ENCODE assay signal across 20 mouse cellular contexts in the genomic region with DNA sequence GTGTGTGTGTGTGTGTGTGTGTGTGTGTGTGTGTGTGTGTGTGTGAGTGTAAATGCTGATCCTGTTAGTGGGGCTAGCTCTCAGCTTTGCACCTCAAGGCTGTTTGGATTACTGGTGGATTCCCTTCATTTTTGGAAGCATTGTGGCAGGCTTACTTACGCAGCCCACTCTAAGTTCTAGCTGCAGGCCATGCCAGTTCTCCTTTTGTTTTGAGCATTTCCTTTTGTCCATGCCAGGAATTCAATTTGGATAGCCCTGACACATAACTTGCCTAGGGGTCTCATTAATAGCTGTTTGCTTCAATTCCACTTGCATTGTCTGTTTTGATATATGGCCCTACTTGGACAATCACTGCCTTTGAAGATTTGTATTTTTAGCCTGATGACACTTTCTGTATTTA.
A peak's percentile ranks its signal among the peaks of the same experiment; 100 is the strongest.
DNase-seq lines count a peak whose midpoint lies in the region; ATAC-seq lines count a peak whose summit lies in the region.
"Had no signal": no experiment of that assay in that cellular context is flagged by ENCODE, and none has a peak within 500 bp of the region (broad histone marks: within the 10 kb centered on the region; RNA-seq: fewer than 3 reads in every experiment).

No protein-coding gene starts in this region.

- H3K9me3 ChIP-seq in hindbrain, embryonic 14.5 days (ENCODE audit: control insufficient read depth, low read length): no peaks in the 10 kb centered on the region
- H3K9me3 ChIP-seq in hindbrain, embryonic 16.5 days (ENCODE audit: control insufficient read depth, low read length): no peaks in the 10 kb centered on the region
- H3K9me3 ChIP-seq in neural tube, embryonic 12.5 days: no peaks in the 10 kb centered on the region
- no peaks in the 10 kb centered on the region for H3K9me3 ChIP-seq in neural tube, embryonic 15.5 days (replicated peaks)
- H3K9me3 ChIP-seq in forebrain, embryonic 13.5 days (replicated peaks): no peaks in the 10 kb centered on the region
- no peaks in the 10 kb centered on the region for H3K9me3 ChIP-seq in midbrain, embryonic 15.5 days
- H3K9me3 ChIP-seq: embryonic facial prominence, embryonic 10.5 days; heart, embryonic 12.5 days; intestine, embryonic 15.5 days; liver, embryonic 15.5 days had no signal

- peak; percentile 22 for DNase-seq in hindbrain, embryonic 14.5 days (ENCODE audit: low spot score)
- DNase-seq in B cell, adult 2 months: no peak
- no peak for DNase-seq in layer of hippocampus, adult 9-10 months (ENCODE audit: low spot score)
- DNase-seq: adrenal gland, postnatal 36 days; cerebellum, adult 9-11 months; gastrocnemius, postnatal 36 days; heart, postnatal 36 days; kidney, postnatal 36 days; lung, postnatal 10 days; right cerebral cortex, postnatal 25 days; thymus, postnatal 14 days had no signal

- H3K9ac ChIP-seq in hindbrain, embryonic 14.5 days: no peak overlapping the region
- H3K9ac ChIP-seq in hindbrain, embryonic 16.5 days (ENCODE audit: low read depth, low read length): no peak overlapping the region
- H3K9ac ChIP-seq in neural tube, embryonic 12.5 days: no peak overlapping the region
- H3K9ac ChIP-seq in neural tube, embryonic 15.5 days (replicated peaks): no peak overlapping the region
- no peak overlapping the region for H3K9ac ChIP-seq in forebrain, embryonic 13.5 days
- H3K9ac ChIP-seq in midbrain, embryonic 15.5 days: no peak overlapping the region
- H3K9ac ChIP-seq: heart, embryonic 12.5 days; intestine, embryonic 15.5 days; liver, embryonic 15.5 days had no signal

- ATAC-seq in hindbrain, embryonic 14.5 days (ENCODE audit: low FRiP score): no peak; the same call in 1 of the 2 replicates
- ATAC-seq in hindbrain, embryonic 16.5 days: no peak
- ATAC-seq in neural tube, embryonic 12.5 days (ENCODE audit: low FRiP score, low read depth): peak; percentile 42; the same call in 1 of the 2 replicates
- no peak for ATAC-seq in neural tube, embryonic 15.5 days (ENCODE audit: low FRiP score)
- peak; percentile 71 for ATAC-seq in forebrain, embryonic 13.5 days
- 0 out of 2 replicates have a peak, but pooled peaks have one; percentile 48 for ATAC-seq in midbrain, embryonic 15.5 days (replicated peaks)
- ATAC-seq: intestine, embryonic 15.5 days had no signal

- no peaks in the 10 kb centered on the region for H3K27me3 ChIP-seq in hindbrain, embryonic 14.5 days (ENCODE audit: control insufficient read depth, insufficient read depth, low read length)
- H3K27me3 ChIP-seq in hindbrain, embryonic 16.5 days (replicated peaks; ENCODE audit: control insufficient read depth, insufficient read depth, low read length): no peaks in the 10 kb centered on the region
- no peaks in the 10 kb centered on the region for H3K27me3 ChIP-seq in neural tube, embryonic 12.5 days (replicated peaks)
- H3K27me3 ChIP-seq in neural tube, embryonic 15.5 days (replicated peaks): no peaks in the 10 kb centered on the region
- H3K27me3 ChIP-seq in forebrain, embryonic 13.5 days: no peaks in the 10 kb centered on the region
- no peaks in the 10 kb centered on the region for H3K27me3 ChIP-seq in midbrain, embryonic 15.5 days (replicated peaks)
- H3K27me3 ChIP-seq: heart, embryonic 12.5 days; intestine, embryonic 15.5 days; liver, embryonic 15.5 days had no signal

- H3K4me1 ChIP-seq in hindbrain, embryonic 14.5 days (replicated peaks; ENCODE audit: control insufficient read depth, insufficient read depth, low read length): no peaks in the 10 kb centered on the region
- H3K4me1 ChIP-seq in hindbrain, embryonic 16.5 days (ENCODE audit: control insufficient read depth, insufficient read depth, low read depth, low read length): no peaks in the 10 kb centered on the region
- peaks cover 7% of the 10 kb centered on the region for H3K4me1 ChIP-seq in neural tube, embryonic 12.5 days
- no peaks in the 10 kb centered on the region for H3K4me1 ChIP-seq in neural tube, embryonic 15.5 days
- H3K4me1 ChIP-seq in forebrain, embryonic 13.5 days: peaks cover 13% of the 10 kb centered on the region
- H3K4me1 ChIP-seq in midbrain, embryonic 15.5 days: no peaks in the 10 kb centered on the region
- H3K4me1 ChIP-seq: heart, embryonic 12.5 days; intestine, embryonic 15.5 days; liver, embryonic 15.5 days had no signal

- H3K4me2 ChIP-seq in hindbrain, embryonic 14.5 days (replicated peaks): no peak overlapping the region
- no peak overlapping the region for H3K4me2 ChIP-seq in hindbrain, embryonic 16.5 days (ENCODE audit: low read length)
- H3K4me2 ChIP-seq in neural tube, embryonic 12.5 days (replicated peaks): no peak overlapping the region
- no peak overlapping the region for H3K4me2 ChIP-seq in neural tube, embryonic 15.5 days
- H3K4me2 ChIP-seq in forebrain, embryonic 13.5 days: no peak overlapping the region
- H3K4me2 ChIP-seq in midbrain, embryonic 15.5 days: no peak overlapping the region
- H3K4me2 ChIP-seq: heart, embryonic 12.5 days; intestine, embryonic 15.5 days; liver, embryonic 15.5 days had no signal

- H3K36me3 ChIP-seq in hindbrain, embryonic 14.5 days (replicated peaks; ENCODE audit: control insufficient read depth, insufficient read depth): no peaks in the 10 kb centered on the region
- H3K36me3 ChIP-seq in hindbrain, embryonic 16.5 days (ENCODE audit: control insufficient read depth, insufficient read depth, low read length): no peaks in the 10 kb centered on the region
- no peaks in the 10 kb centered on the region for H3K36me3 ChIP-seq in neural tube, embryonic 12.5 days
- H3K36me3 ChIP-seq in neural tube, embryonic 15.5 days: no peaks in the 10 kb centered on the region
- H3K36me3 ChIP-seq in forebrain, embryonic 13.5 days (ENCODE audit: poor library complexity, severe bottlenecking): no peaks in the 10 kb centered on the region
- H3K36me3 ChIP-seq in midbrain, embryonic 15.5 days (replicated peaks): no peaks in the 10 kb centered on the region
- H3K36me3 ChIP-seq: embryonic facial prominence, embryonic 10.5 days; heart, embryonic 12.5 days; intestine, embryonic 15.5 days; liver, embryonic 15.5 days had no signal

- no peak overlapping the region for H3K4me3 ChIP-seq in hindbrain, embryonic 14.5 days (replicated peaks; ENCODE audit: low read length)
- no peak overlapping the region for H3K4me3 ChIP-seq in hindbrain, embryonic 16.5 days (ENCODE audit: low read length)
- H3K4me3 ChIP-seq in neural tube, embryonic 12.5 days: no peak overlapping the region
- H3K4me3 ChIP-seq in neural tube, embryonic 15.5 days (replicated peaks): no peak overlapping the region
- H3K4me3 ChIP-seq in forebrain, embryonic 13.5 days: no peak overlapping the region
- no peak overlapping the region for H3K4me3 ChIP-seq in midbrain, embryonic 15.5 days
- H3K4me3 ChIP-seq: embryonic facial prominence, embryonic 10.5 days; heart, embryonic 12.5 days; intestine, embryonic 15.5 days; liver, embryonic 15.5 days had no signal

- no peak overlapping the region for H3K27ac ChIP-seq in hindbrain, embryonic 14.5 days
- no peak overlapping the region for H3K27ac ChIP-seq in hindbrain, embryonic 16.5 days (ENCODE audit: low read depth, low read length)
- no peak overlapping the region for H3K27ac ChIP-seq in neural tube, embryonic 12.5 days
- no peak overlapping the region for H3K27ac ChIP-seq in neural tube, embryonic 15.5 days (replicated peaks)
- H3K27ac ChIP-seq in forebrain, embryonic 13.5 days: no peak overlapping the region
- H3K27ac ChIP-seq in midbrain, embryonic 15.5 days: no peak overlapping the region
- H3K27ac ChIP-seq: embryonic facial prominence, embryonic 10.5 days; intestine, embryonic 15.5 days; liver, embryonic 15.5 days had no signal

- WGBS in hindbrain, embryonic 14.5 days: 25% methylated on average over 1 of the region's 1 CpGs
- 20% methylated on average over 1 of the region's 1 CpGs for WGBS in hindbrain, embryonic 16.5 days
- 0% methylated on average over 1 of the region's 1 CpGs for WGBS in neural tube, embryonic 12.5 days
- 43% methylated on average over 1 of the region's 1 CpGs for WGBS in neural tube, embryonic 15.5 days
- 6% methylated on average over 1 of the region's 1 CpGs for WGBS in forebrain, embryonic 13.5 days
- 19% methylated on average over 1 of the region's 1 CpGs for WGBS in midbrain, embryonic 15.5 days

Comparison
In these comparisons a context has a peak if more than half of its experiments do, and no peak if none do; other contexts are left out.
1. ATAC-seq: peak in neural tube, embryonic 12.5 days (single experiment), forebrain, embryonic 13.5 days (single experiment) and midbrain, embryonic 15.5 days (single experiment); none in hindbrain, embryonic 14.5 days (single experiment), hindbrain, embryonic 16.5 days (single experiment) and neural tube, embryonic 15.5 days (single experiment).